Mouse (Mus musculus): ENCODE measurements at regions not wholly inside any gene's neighbourhood (a gene's known extent, or its start where the extent isn't known, plus 50 kb on each side); places are given as distances from the start of the nearest gene placed in this dataset.

GRCm38 (mm10) chr14:81098615-81099014 is 1114.7 kb downstream of the Olfm4 start:
- DNase-seq (ENCODE audit: low read depth, low spot score) = peak; percentile 10
